Mouse (Mus musculus): ENCODE data around the gene Mrc2. TPM values are rescaled to one million over a fixed set of nuclear protein-coding genes. Genes with fewer than 3 reads are reported as not detected.

Mrc2 gene
- polyA plus RNA-seq (2017; shearing (Covaris generic)), result not detected

DNA sequence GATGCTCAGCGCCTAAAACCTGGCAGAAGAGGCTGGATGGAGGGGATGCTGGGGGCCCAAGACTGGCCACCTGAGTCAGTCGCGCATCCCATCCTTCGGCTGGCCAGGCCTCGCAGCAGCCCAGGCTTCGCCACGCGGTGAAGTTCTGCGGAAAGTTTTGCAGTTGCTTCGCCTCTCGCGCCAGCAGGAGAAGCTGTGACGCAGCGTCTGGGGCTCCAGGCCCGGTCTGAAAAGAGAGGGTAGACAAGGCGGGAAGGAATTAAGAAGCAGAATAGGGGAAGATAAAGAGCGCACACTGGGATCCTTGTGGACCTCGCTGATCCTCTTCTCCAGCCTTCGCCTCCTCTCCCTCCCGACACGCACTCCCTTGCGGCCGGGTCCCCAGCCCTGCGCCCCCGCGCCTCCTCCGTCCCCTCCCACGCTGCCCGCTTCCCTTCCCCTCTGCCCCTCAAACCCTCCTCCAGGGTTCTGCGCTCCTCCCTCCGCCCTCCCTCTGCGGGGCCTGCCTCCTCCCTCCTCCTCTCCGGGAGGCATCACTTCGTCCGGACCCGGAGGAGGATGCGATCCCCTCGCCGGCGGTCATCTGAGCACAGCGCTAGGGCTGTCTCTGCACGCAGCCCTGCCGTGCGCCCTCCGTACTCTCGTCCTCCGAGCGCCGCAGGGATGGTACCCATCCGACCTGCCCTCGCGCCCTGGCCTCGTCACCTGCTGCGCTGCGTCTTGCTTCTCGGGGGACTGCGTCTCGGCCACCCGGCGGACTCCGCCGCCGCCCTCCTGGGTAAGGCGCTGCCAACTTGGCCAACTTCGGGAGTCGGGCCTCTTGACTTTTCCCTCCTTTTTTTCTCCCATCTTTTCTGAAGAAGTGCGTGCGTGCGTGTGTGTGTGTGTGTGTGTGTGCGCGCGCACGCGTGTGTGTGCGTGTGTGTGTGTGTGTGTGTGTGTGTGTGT lies at the start of gene Mrc2:
Gene Mrc2 (plus strand): TSS at position 520 of the 948 bp plus-strand sequence.

Other genes starting within 250 kb of the Mrc2 start
- 0.35 TPM for gene Efcab3, start 229.1 kb upstream of the Mrc2 start, polyA plus RNA-seq (2017; shearing (Covaris generic))
- 17.4 TPM for gene Mettl2, start 166.2 kb upstream of the Mrc2 start, polyA plus RNA-seq (2017; shearing (Covaris generic))
- not detected for gene Gm10842, start 145.8 kb upstream of the Mrc2 start, polyA plus RNA-seq (2017; shearing (Covaris generic))
- gene Tlk2, start 113.8 kb upstream of the Mrc2 start, polyA plus RNA-seq (2017; shearing (Covaris generic)), result 24.1 TPM
- gene March10, start 164.1 kb downstream of the Mrc2 start, polyA plus RNA-seq (2017; shearing (Covaris generic)), result not detected

All from effector memory CD4-positive, alpha-beta T cell, adult 7 months (primary cell).